Mouse (Mus musculus): ENCODE measurements at regions not wholly inside any gene's neighbourhood (a gene's known extent, or its start where the extent isn't known, plus 50 kb on each side); places are given as distances from the start of the nearest gene placed in this dataset.

DNA sequence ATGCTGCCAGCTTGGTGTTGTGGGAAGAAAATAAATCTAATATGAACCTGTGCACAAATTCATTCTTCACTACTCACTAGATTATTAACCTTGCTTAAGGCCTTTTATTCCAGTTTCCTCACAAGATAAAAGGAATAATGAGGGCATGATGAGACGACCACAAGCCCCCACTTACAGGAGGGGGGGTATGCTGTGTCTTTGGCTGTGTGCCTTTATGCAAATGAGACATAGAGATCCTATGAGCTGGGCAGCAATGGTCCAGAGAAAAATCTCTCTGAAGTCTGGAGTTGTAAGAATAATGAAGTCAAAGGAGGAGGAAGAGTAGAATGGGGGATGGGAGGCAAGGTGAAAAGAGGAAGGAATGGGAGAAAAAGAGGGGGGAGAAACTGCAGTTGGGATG lies 392.2 kb upstream of the Plxna2 start:
- H3K9me3 ChIP-seq (replicated peaks), result no peaks in the 10 kb centered on the region
- WGBS, result 5% methylated on average over 1 of the region's 1 CpGs
- H3K27me3 ChIP-seq, result no peaks in the 10 kb centered on the region
- H3K9ac ChIP-seq, result no peak overlapping the region
- peak overlapping the region; percentile 37; the same call in 1 of the 2 replicates for H3K4me2 ChIP-seq
- ATAC-seq, result 0 out of 2 replicates have a peak, but pooled peaks have one; percentile 14
- peak overlapping the region; percentile 95 for H3K27ac ChIP-seq
- no peaks in the 10 kb centered on the region for H3K36me3 ChIP-seq (ENCODE audit: poor library complexity, severe bottlenecking)
- H3K4me1 ChIP-seq, result peaks cover 65% of the 10 kb centered on the region
- H3K4me3 ChIP-seq, result no peak overlapping the region

DNA sequence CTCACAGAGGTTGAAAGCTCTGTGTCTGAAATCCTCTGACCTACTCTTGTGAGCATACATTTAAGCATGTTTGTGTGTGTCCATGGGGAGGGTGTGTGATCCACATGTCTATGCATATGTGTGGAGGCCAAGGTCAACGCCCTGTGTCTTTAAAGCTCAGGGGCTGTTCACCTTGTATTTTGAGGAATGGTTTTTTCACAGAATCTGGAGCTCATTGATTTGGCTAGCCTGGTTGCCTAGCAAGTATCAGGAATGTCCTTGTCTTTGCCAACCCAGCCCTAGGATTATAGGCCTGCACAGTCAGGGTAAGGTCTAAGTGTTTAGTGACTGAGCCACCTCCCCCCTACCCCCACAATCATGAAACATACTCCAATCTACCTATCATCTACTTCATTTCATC lies 394.0 kb upstream of the Plxna2 start:
- Histone ChIP-seq H3K4me3 (no peak overlapping the region), H3K4me2 (no peak overlapping the region), H3K4me1 (peaks cover 52% of the 10 kb centered on the region), H3K36me3 (ENCODE audit: poor library complexity, severe bottlenecking) (no peaks in the 10 kb centered on the region), H3K9ac (no peak overlapping the region), H3K27ac (peak overlapping the region; percentile 42; the same call in 1 of the 2 replicates), H3K27me3 (no peaks in the 10 kb centered on the region), H3K9me3 (replicated peaks) (no peaks in the 10 kb centered on the region)
- WGBS, result 72% methylated on average over 1 of the region's 1 CpGs
- no peak for ATAC-seq

DNA sequence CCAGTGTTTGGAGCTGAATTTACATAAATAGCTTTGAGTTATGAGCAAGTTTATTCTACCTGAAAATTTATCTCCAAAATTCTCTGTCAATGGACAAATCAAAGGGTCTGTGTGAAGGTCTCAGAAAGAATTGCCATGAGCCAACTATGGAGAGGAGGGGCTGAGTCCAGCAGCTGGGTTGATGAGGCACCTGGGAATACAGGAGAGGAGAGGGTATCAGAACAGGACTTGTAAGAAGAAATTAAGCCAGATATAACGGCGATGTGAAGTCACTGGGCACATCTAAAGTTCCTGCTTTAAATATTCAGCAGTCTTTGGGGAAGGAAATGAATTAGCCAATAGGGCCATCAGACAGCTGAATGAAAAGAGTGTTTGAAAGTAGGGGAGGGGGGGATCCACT lies 394.4 kb upstream of the Plxna2 start:
- 28% methylated on average over 2 of the region's 2 CpGs for WGBS
- no peak overlapping the region for H3K9ac ChIP-seq
- H3K4me2 ChIP-seq, result no peak overlapping the region
- no peak overlapping the region for H3K4me3 ChIP-seq
- peak overlapping the region; percentile 42; the same call in 1 of the 2 replicates for H3K27ac ChIP-seq
- ATAC-seq, result no peak
- no peaks in the 10 kb centered on the region for H3K9me3 ChIP-seq (replicated peaks)
- H3K27me3 ChIP-seq, result no peaks in the 10 kb centered on the region
- peaks cover 52% of the 10 kb centered on the region for H3K4me1 ChIP-seq
- H3K36me3 ChIP-seq (ENCODE audit: poor library complexity, severe bottlenecking), result no peaks in the 10 kb centered on the region

DNA sequence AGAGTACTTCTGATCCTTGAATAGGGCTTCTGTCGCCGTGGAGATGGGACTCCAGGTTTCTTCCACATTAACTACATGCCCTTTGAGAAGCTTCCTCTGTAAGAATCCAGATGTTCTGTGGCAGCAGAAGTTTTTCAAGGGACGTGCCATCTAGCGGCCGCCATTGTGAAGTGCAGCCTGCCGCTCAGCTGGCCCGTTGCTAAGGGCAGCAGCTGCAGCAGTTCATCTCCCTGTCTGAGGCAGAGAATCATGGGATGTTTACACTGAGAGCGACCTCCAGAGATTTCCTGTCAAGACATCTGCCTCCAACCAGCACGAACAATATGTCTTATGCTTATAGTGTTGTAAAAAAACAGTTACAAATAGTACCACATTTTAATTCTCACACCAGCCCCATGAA lies 395.0 kb upstream of the Plxna2 start:
- Histone ChIP-seq H3K4me3 (no peak overlapping the region), H3K4me2 (no peak overlapping the region), H3K9ac (no peak overlapping the region), H3K9me3 (replicated peaks) (no peaks in the 10 kb centered on the region), H3K36me3 (ENCODE audit: poor library complexity, severe bottlenecking) (no peaks in the 10 kb centered on the region), H3K27ac (0 out of 2 replicates have a peak overlapping the region, but pooled peaks have one; percentile 42), H3K27me3 (no peaks in the 10 kb centered on the region), H3K4me1 (peaks cover 49% of the 10 kb centered on the region)
- peak; percentile 57; the same call in 1 of the 2 replicates for ATAC-seq
- WGBS, result 2% methylated on average over 9 of the region's 9 CpGs

DNA sequence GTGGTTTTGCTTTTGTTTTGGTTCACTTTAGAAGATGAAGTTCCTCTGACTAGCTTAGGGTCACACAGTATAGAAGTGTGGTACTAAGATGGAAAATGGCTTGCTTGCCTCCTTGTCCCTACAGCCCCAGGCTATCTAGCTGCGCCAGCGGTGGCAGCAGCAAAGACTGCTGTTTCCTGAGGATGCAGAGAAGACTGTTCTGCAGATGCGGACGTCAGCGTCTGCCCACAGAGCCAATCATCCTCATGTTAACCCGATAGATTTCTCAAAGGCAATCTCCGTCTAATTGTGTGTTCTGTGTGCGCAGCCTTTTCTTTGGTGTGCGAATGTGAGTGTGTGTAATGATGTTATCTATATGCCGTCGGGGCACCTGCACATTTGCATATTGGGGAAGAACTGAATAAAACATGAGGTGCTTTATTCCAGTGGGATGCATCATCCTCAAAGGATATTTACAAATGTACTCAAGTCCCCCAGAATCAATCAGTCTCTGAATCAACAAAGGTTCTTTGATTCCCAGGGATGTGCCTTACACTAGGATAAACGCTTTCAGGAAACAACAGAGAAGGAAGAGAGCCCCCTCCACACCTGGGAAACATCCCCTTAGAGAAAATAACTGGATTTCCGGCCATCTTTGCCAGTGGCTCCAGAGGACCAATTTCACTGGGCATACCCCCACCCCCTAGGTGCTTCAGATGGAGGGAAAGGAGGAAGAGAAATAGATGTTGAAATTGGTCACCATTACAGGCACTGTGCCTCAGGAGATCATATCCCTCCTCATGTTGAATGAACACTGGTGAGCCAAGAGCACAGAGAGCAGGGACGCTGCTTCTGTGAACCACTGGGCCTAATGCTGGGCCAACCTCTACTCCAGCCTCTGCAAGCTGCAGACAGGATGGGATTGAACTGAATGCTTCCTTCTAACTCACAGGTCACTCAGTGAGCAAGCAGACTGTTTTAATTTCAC lies 409.7 kb upstream of the Plxna2 start:
- Histone ChIP-seq H3K9me3 (replicated peaks) (no peaks in the 10 kb centered on the region), H3K36me3 (ENCODE audit: poor library complexity, severe bottlenecking) (no peaks in the 10 kb centered on the region), H3K27ac (peak overlapping the region; percentile 82), H3K4me1 (peaks cover 17% of the 10 kb centered on the region), H3K27me3 (no peaks in the 10 kb centered on the region), H3K9ac (no peak overlapping the region), H3K4me3 (peak overlapping the region; percentile 13; the same call in 1 of the 2 replicates), H3K4me2 (peak overlapping the region; percentile 34)
- WGBS, result 32% methylated on average over 14 of the region's 14 CpGs
- peak; percentile 90 for ATAC-seq

DNA sequence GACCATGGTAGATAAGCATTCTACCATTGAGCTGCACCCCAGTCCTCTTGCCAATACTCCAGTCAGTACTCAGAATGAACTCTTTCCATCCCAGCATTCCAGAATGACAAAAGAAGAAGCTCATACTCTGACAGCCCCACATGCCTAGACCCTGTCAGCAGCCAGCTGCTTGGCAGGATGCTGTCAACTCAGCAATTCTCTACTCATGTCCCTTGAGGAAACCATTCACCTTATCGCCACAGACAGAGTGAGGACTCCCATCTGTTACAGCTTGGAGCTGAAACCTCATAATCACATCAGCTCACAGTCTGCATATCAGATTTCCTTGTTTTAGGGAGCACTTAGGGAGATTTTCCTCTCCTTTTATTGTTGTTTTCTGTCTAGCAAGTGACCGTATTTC lies 420.5 kb upstream of the Plxna2 start:
- Histone ChIP-seq H3K4me2 (no peak overlapping the region), H3K9ac (no peak overlapping the region), H3K27ac (no peak overlapping the region), H3K4me1 (no peaks in the 10 kb centered on the region), H3K9me3 (replicated peaks) (no peaks in the 10 kb centered on the region), H3K36me3 (ENCODE audit: poor library complexity, severe bottlenecking) (no peaks in the 10 kb centered on the region), H3K4me3 (no peak overlapping the region), H3K27me3 (no peaks in the 10 kb centered on the region)
- no peak for ATAC-seq
- 69% methylated on average over 2 of the region's 2 CpGs for WGBS

DNA sequence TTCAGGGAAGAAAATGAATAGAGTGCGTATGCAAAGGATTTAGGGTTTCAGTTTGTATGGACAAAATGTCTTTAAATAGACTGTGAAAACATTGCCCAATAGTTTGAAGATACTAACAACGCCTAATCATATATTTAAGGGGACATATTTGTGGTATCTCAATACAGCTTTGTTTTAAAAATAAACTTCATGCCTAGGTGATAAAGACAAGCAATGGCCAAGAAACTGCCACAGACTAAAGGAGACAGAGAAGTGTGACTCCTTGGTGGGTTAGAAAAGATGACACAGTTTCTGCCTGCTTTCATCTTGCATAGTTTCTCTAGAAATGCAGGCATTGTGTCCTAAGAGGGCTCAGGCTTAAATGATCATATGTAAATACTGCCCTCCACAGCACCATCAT lies 435.7 kb upstream of the Plxna2 start:
- ATAC-seq, result no peak
- no peak overlapping the region for H3K4me3 ChIP-seq
- H3K36me3 ChIP-seq (ENCODE audit: poor library complexity, severe bottlenecking), result no peaks in the 10 kb centered on the region
- no peaks in the 10 kb centered on the region for H3K9me3 ChIP-seq (replicated peaks)
- H3K27ac ChIP-seq, result no peak overlapping the region
- no peak overlapping the region for H3K9ac ChIP-seq
- 89% methylated on average over 2 of the region's 2 CpGs for WGBS
- H3K27me3 ChIP-seq, result no peaks in the 10 kb centered on the region
- H3K4me2 ChIP-seq, result no peak overlapping the region
- H3K4me1 ChIP-seq, result no peaks in the 10 kb centered on the region

DNA sequence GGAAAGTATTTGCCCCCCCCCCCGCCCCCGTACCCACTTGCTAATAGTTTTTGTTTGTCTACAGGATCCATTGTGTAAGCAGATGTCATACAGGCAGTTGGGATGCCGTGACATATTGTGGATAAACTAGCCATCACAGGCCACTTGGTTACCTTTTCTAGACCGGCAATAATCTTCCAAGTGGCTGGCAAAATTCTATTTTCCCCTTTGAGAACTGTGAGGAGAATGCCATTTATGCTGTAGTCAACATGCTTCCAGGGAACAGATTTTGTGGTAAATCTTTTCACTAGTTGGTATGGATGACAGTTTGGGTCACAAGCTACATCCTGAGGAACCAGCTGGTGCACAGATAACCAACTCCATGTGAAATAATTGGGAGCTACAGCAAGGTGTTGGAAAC lies 456.5 kb upstream of the Plxna2 start:
- no peaks in the 10 kb centered on the region for H3K9me3 ChIP-seq (replicated peaks)
- H3K4me3 ChIP-seq, result no peak overlapping the region
- H3K27ac ChIP-seq, result peak overlapping the region; percentile 80
- H3K4me2 ChIP-seq, result no peak overlapping the region
- H3K4me1 ChIP-seq, result peaks cover 20% of the 10 kb centered on the region
- ATAC-seq, result peak; percentile 37
- no peaks in the 10 kb centered on the region for H3K36me3 ChIP-seq (ENCODE audit: poor library complexity, severe bottlenecking)
- no peak overlapping the region for H3K9ac ChIP-seq
- WGBS, result 38% methylated on average over 4 of the region's 4 CpGs
- H3K27me3 ChIP-seq, result no peaks in the 10 kb centered on the region

DNA sequence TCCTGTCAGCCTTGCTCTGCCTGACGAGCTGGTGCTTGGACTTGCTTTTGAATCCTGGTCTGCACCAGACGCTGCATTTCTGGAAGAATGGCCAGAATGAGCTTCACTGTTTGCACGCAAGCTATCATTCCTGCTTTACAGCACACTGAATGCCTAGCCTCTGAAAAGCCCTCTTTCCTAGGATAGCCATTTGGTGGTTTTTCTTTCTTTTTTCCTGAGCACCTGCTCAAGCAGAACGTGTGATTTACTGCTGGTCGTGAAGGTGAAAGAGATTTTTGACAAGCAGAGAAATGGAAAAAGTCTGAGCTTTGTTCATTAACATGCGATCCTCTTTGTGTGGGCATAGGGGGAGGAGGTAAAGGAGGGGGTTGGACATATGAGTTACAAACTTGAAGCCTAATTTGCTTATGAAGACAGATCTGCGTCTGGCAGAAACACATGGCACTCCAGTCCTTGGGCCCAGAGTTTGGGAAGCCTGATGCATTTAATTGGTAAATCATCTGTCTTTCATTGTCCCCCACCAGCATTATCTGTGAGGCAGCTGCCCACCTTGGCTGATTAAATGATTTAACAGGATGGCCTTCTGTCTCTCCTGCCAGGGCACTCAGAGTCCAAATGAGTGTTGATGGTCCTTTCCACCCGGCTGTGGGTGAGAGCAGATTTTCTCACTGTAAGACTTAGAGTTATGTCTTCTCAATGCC lies 457.1 kb upstream of the Plxna2 start:
- WGBS, result 9% methylated on average over 8 of the region's 8 CpGs
- H3K4me1 ChIP-seq, result peaks cover 20% of the 10 kb centered on the region
- H3K27ac ChIP-seq, result peak overlapping the region; percentile 80
- peak; percentile 91 for ATAC-seq
- H3K4me2 ChIP-seq, result peak overlapping the region; percentile 19; the same call in 1 of the 2 replicates
- H3K9ac ChIP-seq, result no peak overlapping the region
- no peaks in the 10 kb centered on the region for H3K9me3 ChIP-seq (replicated peaks)
- H3K27me3 ChIP-seq, result no peaks in the 10 kb centered on the region
- H3K36me3 ChIP-seq (ENCODE audit: poor library complexity, severe bottlenecking), result no peaks in the 10 kb centered on the region
- H3K4me3 ChIP-seq, result no peak overlapping the region

DNA sequence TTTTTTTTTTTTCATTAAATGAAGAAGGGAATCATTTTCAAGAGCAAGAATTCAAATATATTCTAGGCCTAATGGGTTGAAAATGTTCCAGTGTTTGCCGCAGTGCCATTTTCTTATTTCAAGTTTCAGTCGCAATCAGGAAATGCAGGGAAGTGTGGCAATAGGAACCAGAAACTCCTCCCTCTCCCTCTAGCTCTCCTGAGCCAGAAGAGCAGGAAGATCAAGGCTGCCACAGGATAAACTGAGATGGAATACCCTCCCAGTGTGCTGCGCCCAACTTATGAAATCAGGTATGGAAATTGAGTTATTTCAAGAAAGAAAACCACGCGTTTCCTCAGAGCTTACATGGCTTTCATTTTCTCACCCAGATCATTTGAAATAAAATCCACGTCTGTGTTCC lies 460.8 kb upstream of the Plxna2 start:
- Histone ChIP-seq H3K27ac (no peak overlapping the region), H3K27me3 (no peaks in the 10 kb centered on the region), H3K4me2 (no peak overlapping the region), H3K36me3 (ENCODE audit: poor library complexity, severe bottlenecking) (no peaks in the 10 kb centered on the region), H3K4me1 (peaks cover 20% of the 10 kb centered on the region), H3K9ac (no peak overlapping the region), H3K9me3 (replicated peaks) (no peaks in the 10 kb centered on the region), H3K4me3 (no peak overlapping the region)
- WGBS, result 94% methylated on average over 6 of the region's 6 CpGs
- no peak for ATAC-seq

DNA sequence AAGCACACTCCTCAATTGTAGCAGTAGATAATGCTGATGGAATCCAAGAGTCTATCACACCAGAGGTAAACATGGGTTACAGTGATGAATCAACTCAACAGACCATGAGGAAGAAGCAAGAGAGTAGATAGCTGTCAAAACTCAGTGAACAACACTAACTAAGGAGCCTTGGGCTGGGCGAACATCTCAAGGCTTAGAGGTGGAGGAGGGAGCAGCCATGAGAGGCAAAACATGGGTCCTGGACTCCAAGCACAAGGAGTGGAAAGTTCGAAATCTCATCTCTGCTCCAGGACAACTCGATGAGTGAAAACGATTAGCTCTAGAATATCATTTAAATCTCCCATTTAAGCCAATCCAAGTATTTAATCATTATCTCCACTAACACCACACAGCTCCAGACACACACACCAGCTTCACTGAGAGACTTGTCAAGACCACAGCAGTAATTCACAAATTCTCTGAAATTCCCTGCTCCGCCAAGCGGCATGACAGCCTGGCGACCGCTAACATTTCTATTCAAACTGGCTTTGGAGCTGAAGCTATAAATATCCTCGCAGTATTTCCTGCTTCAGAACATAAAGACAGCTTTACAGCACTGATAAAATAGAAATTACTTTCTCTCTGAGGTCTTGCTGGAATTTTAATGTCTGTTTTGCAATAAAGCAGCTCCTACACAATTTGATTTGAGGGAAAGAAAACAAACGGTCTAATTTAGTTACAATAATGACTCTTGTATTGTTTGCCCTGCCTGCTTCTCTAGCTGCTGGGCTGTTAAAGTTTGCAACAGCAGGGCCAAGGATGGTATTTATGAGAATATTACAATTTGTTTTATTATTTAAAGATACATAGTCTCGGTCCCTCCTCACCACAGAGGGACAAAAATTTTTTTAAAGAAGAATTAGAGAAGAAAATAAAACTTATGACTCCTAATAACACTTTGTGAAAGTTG lies 469.3 kb upstream of the Plxna2 start:
- 54% methylated on average over 11 of the region's 11 CpGs for WGBS
- H3K4me1 ChIP-seq, result peaks cover 5% of the 10 kb centered on the region; the same call in 1 of the 2 replicates
- no peak overlapping the region for H3K4me2 ChIP-seq
- H3K9me3 ChIP-seq (replicated peaks), result no peaks in the 10 kb centered on the region
- ATAC-seq, result peak; percentile 51; the same call in 1 of the 2 replicates
- no peak overlapping the region for H3K4me3 ChIP-seq
- no peak overlapping the region for H3K27ac ChIP-seq
- H3K27me3 ChIP-seq, result no peaks in the 10 kb centered on the region
- no peaks in the 10 kb centered on the region for H3K36me3 ChIP-seq (ENCODE audit: poor library complexity, severe bottlenecking)
- H3K9ac ChIP-seq, result no peak overlapping the region

All from forebrain, embryonic 13.5 days (tissue).